Mouse (Mus musculus) ES-Bruce4 (cell line): ENCODE results near the gene Cit.

Experiments used
- CTCF ChIP-seq: IDR thresholded peaks from one replicate; pipeline ENCODE4 v1.8.1; 2011; ENCODE audit warnings: low read depth, low read length
- EP300 ChIP-seq: IDR thresholded peaks from 2 replicates; pipeline ENCODE4 v1.6.1; 2011; ENCODE audit warnings: low read depth, low read length; ENCODE audit not compliant: insufficient read depth
- POLR2A ChIP-seq: IDR thresholded peaks from one replicate; pipeline ENCODE4 v1.8.1; 2011; ENCODE audit warnings: low read length; ENCODE audit not compliant: insufficient read depth

GRCm38 (mm10) chr5:115977757-115978156, 132.7 kb downstream of the Cit start:
- TF ChIP-seq CTCF (no peak), POLR2A (no peak), EP300 (no peak)
